Mouse (Mus musculus): ENCODE data around the gene Pigyl.

DNA sequence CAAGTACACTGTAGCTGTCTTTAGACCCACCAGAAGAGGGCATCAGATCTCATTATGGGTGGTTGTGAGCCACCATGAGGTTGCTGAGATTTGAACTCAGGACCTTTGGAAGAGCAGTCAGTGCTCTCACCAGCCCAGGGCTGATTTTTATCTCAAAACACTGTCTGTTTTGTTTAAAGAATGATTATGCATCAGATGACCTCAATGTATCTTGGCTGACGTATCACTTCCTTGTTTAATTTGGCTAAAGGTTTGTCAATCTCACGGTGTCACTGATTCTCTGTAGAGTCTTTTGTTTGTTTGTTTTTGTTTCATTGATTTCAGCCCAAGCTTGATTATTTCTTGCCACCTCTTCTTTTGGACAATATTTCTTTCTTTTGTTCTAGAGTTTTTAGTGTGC lies 5.7 kb upstream of the Pigyl start:
- no peak for TF ChIP-seq CTCF (IDR thresholded peaks at IDR 0.05; ENCODE audit: low read depth)
- TF ChIP-seq EP300 (optimal IDR thresholded peaks at IDR 0.05) = no peak

Measured in stomach, postnatal 0 days (tissue).